Mouse (Mus musculus): ENCODE measurements around the gene Fbxo39. TPM values are rescaled to one million over a fixed set of nuclear protein-coding genes. Genes with fewer than 3 reads are reported as not detected.

Fbxo39 gene
- total and polyA plus RNA-seq, 2 experiments: not detected

DNA sequence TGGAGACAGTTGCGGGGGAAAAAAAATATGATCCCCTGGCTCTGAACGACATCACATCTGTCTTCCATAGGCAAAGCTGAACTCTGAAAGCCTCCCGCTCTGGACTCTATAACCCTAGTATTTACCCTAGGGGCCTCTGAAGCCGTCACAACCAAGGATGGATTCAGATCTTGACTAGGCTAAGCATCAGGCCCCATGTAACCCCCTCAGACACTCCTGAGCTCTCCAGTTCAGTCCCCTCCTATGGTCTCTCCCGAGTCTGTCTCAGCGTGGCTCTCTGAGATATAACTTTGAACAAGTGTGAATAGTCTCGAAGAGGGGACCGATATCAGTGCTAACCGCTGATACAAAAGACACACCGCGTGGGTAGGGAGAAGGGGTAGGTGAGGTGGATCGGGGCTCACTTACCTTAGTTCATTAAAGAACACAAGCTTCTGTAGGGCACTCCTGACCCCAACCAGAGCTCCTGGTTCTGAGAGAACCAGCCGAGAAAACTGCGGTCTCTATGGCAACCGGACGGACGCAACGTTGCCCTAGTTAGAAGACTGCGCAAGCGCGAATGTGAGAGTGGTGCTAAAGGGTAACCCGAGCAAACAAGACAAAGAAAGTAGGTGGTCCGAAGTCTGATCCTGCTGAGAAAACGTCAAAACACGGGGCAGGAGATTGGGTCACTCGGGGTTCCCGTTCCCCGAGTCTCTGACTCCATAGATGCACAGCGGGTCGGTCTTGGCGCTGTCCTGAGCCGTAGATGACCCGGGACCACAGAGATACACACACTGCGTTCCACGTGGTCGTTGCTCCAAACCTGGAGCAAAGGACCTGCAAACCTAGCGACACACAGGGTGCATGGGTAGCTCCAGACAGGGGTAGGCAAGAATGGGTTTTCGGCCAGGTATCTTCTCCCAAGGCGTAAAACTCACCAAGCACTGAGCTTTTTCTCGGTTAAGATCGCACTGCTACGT, 47.4 kb downstream of the Fbxo39 start:
- Histone ChIP-seq H3K27me3 (ENCODE audit: control insufficient read depth, insufficient read depth, low read length) (no peaks in the 10 kb centered on the region), H3K36me3 (ENCODE audit: control insufficient read depth, insufficient read depth, low read length) (no peaks in the 10 kb centered on the region), H3K4me3 (ENCODE audit: insufficient read depth, low read depth, low read length) (peak overlapping the region; percentile 27; the same call in 1 of the 2 replicates), H3K79me2 (ENCODE audit: control insufficient read depth, insufficient read depth, low read length) (no peaks in the 10 kb centered on the region), H3K9ac (ENCODE audit: low read depth, low read length) (no peak overlapping the region), H3K27ac (replicated peaks; ENCODE audit: insufficient read depth, low read depth, low read length) (no peak overlapping the region), H3K4me1 (ENCODE audit: control insufficient read depth, insufficient read depth, low read length) (peaks cover 7% of the 10 kb centered on the region; the same call in 1 of the 2 replicates)
- peak; percentile 42 for DNase-seq (ENCODE audit: extremely low read depth, low read depth, low spot score)
- TF ChIP-seq CTCF (IDR thresholded peaks at IDR 0.05; ENCODE audit: low read depth, low read length): no peak
- TF ChIP-seq POLR2A (IDR thresholded peaks at IDR 0.05; ENCODE audit: extremely low read depth, insufficient read depth, low read length): no peak
- WGBS: 13% methylated on average over 42 of the region's 42 CpGs

DNA sequence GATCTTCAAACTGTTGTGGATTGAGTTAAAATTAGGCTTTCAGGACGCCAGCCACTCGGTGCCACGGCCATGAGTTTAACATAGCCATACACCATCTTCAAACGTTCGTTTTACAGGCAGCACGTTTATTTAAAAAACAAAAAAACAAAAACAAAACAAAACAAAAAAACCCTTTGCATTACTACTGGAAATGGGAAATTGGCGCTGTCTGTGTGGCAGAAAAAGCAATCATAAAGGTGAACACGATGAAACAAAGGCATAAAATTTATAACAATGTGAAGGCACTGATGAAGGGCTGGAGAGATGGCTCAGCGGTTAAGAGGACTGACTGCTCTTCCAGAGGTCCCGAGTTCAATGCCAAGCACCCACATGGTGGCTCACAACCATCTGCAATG, 48.1 kb downstream of the Fbxo39 start, which contains the start of gene Tekt1:
Tekt1 (minus strand) TSS at position 96 of the 395 bp plus-strand sequence.
- TF ChIP-seq POLR2A (IDR thresholded peaks at IDR 0.05; ENCODE audit: extremely low read depth, insufficient read depth, low read length): no peak
- no peak for TF ChIP-seq CTCF (IDR thresholded peaks at IDR 0.05; ENCODE audit: low read depth, low read length)
- WGBS: 35% methylated on average over 10 of the region's 10 CpGs
- H3K36me3 ChIP-seq (ENCODE audit: control insufficient read depth, insufficient read depth, low read length): no peaks in the 10 kb centered on the region
- no peak within 1 kb of the TSS for H3K9ac ChIP-seq (ENCODE audit: low read depth, low read length)
- peaks cover 7% of the 10 kb centered on the region; the same call in 1 of the 2 replicates for H3K4me1 ChIP-seq (ENCODE audit: control insufficient read depth, insufficient read depth, low read length)
- no peak for DNase-seq (ENCODE audit: extremely low read depth, low read depth, low spot score)
- no peaks in the 10 kb centered on the region for H3K27me3 ChIP-seq (ENCODE audit: control insufficient read depth, insufficient read depth, low read length)
- no peak within 1 kb of the TSS for H3K27ac ChIP-seq (replicated peaks; ENCODE audit: insufficient read depth, low read depth, low read length)
- peak within 1 kb of the TSS; percentile 27; the same call in 1 of the 2 replicates for H3K4me3 ChIP-seq (ENCODE audit: insufficient read depth, low read depth, low read length)
- H3K79me2 ChIP-seq (ENCODE audit: control insufficient read depth, insufficient read depth, low read length): no peaks in the 10 kb centered on the region

DNA sequence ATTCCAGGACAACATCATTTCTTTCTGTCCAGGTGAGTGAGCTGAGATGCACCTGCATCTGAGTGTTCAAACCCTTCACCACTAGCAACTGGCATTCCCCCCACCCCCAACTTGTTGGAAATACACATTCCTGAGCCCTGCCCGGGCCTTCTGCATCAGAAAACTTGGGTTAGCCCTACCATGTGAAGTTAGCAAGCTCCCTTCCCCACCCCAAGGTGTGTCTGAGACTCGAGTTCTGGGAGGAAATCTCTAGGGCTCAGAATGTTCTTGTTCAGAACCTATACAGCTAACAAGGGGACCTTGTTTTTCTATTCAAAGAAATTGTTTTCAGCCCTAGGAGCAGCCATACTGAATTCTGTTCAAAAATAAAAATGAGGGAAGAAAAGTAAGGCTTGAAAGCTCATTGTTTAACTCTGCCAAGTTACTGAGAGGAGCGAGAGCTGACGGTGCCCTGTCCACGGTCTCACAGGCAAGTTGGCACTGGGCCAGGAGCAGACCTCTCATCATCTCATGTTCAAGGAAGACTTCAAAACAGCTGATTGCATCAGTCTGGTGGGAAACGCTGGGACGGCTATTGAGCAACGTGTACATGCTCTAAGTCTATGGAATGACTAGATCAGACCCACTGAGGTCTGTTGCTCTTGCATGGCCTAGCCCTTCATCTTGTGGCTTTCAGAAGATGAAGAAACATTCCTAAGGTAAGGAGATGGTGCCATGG, 49.4 kb downstream of the Fbxo39 start:
- Histone ChIP-seq H3K79me2 (ENCODE audit: control insufficient read depth, insufficient read depth, low read length) (no peaks in the 10 kb centered on the region), H3K36me3 (ENCODE audit: control insufficient read depth, insufficient read depth, low read length) (no peaks in the 10 kb centered on the region), H3K27ac (replicated peaks; ENCODE audit: insufficient read depth, low read depth, low read length) (no peak overlapping the region), H3K4me1 (ENCODE audit: control insufficient read depth, insufficient read depth, low read length) (peaks cover 7% of the 10 kb centered on the region; the same call in 1 of the 2 replicates), H3K27me3 (ENCODE audit: control insufficient read depth, insufficient read depth, low read length) (0 out of 2 replicates have a peak, but pooled peaks cover 2% of the 10 kb centered on the region), H3K4me3 (ENCODE audit: insufficient read depth, low read depth, low read length) (no peak overlapping the region), H3K9ac (ENCODE audit: low read depth, low read length) (no peak overlapping the region)
- no peak for DNase-seq (ENCODE audit: extremely low read depth, low read depth, low spot score)
- WGBS: 67% methylated on average over 8 of the region's 8 CpGs
- TF ChIP-seq POLR2A (IDR thresholded peaks at IDR 0.05; ENCODE audit: extremely low read depth, insufficient read depth, low read length) (no peak), CTCF (IDR thresholded peaks at IDR 0.05; ENCODE audit: low read depth, low read length) (no peak)

DNA sequence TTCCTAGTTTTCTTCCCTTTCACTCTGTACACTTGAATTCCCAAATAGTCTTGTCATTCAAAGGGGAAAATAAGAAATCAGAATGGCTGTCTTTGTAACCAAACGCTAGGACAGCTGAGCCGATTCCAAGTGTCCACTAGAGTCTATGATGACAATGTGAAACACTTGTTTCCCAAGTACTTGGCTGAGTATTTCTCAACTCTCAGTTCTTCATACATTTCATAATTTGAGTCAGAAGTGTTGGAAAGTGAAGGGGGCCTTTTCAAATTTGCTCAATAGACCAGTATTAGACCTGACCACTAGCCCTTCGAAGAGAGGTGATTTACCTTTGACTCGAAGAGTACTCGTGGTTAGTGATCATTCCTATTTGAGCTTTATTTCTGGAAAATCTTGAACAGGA, 50.3 kb downstream of the Fbxo39 start:
- Histone ChIP-seq H3K79me2 (ENCODE audit: control insufficient read depth, insufficient read depth, low read length) (no peaks in the 10 kb centered on the region), H3K27ac (replicated peaks; ENCODE audit: insufficient read depth, low read depth, low read length) (no peak overlapping the region), H3K27me3 (ENCODE audit: control insufficient read depth, insufficient read depth, low read length) (0 out of 2 replicates have a peak, but pooled peaks cover 2% of the 10 kb centered on the region), H3K9ac (ENCODE audit: low read depth, low read length) (no peak overlapping the region), H3K4me1 (ENCODE audit: control insufficient read depth, insufficient read depth, low read length) (peaks cover 7% of the 10 kb centered on the region; the same call in 1 of the 2 replicates), H3K4me3 (ENCODE audit: insufficient read depth, low read depth, low read length) (no peak overlapping the region), H3K36me3 (ENCODE audit: control insufficient read depth, insufficient read depth, low read length) (no peaks in the 10 kb centered on the region)
- TF ChIP-seq POLR2A (IDR thresholded peaks at IDR 0.05; ENCODE audit: extremely low read depth, insufficient read depth, low read length) (no peak), CTCF (IDR thresholded peaks at IDR 0.05; ENCODE audit: low read depth, low read length) (no peak)
- WGBS: 92% methylated on average over 5 of the region's 5 CpGs
- DNase-seq (ENCODE audit: extremely low read depth, low read depth, low spot score): no peak

DNA sequence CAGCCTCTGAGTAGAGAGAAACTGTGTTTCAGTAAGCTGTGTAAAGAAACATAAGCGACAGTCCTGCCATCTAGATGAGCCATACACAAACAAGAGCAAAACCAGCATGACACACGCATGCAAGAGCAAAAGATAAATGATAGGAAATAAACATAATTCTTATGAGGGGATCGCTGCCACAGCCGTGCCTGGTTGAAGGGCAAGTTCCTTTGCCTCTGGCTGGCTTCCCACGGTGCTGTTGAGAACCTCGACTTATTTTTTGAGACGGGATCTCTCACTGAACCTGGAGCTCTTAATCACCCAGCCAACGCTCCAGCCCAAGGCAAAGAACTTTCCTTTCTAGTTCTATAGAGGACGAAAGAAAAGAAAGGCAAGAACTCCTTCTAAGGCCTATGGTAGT, 51.9 kb downstream of the Fbxo39 start:
- Histone ChIP-seq H3K27ac (replicated peaks; ENCODE audit: insufficient read depth, low read depth, low read length) (no peak overlapping the region), H3K4me3 (ENCODE audit: insufficient read depth, low read depth, low read length) (no peak overlapping the region), H3K9ac (ENCODE audit: low read depth, low read length) (no peak overlapping the region), H3K4me1 (ENCODE audit: control insufficient read depth, insufficient read depth, low read length) (peaks cover 7% of the 10 kb centered on the region; the same call in 1 of the 2 replicates), H3K36me3 (ENCODE audit: control insufficient read depth, insufficient read depth, low read length) (no peaks in the 10 kb centered on the region), H3K27me3 (ENCODE audit: control insufficient read depth, insufficient read depth, low read length) (0 out of 2 replicates have a peak, but pooled peaks cover 2% of the 10 kb centered on the region), H3K79me2 (ENCODE audit: control insufficient read depth, insufficient read depth, low read length) (no peaks in the 10 kb centered on the region)
- 81% methylated on average over 9 of the region's 9 CpGs for WGBS
- no peak for TF ChIP-seq POLR2A (IDR thresholded peaks at IDR 0.05; ENCODE audit: extremely low read depth, insufficient read depth, low read length)
- TF ChIP-seq CTCF (IDR thresholded peaks at IDR 0.05; ENCODE audit: low read depth, low read length): no peak
- no peak for DNase-seq (ENCODE audit: extremely low read depth, low read depth, low spot score)

All from liver, adult 2 months (tissue).